Mouse (Mus musculus): ENCODE results near the gene Slc25a4. TPM values are rescaled to one million over a fixed set of nuclear protein-coding genes. Genes with fewer than 3 reads are reported as not detected.

Slc25a4 gene
- total RNA-seq, 2 experiments from 2014 or later = 12.9 to 15.1 TPM

GRCm38 (mm10) chr8:46208354-46208753 lies 2.7 kb downstream of the Slc25a4 start:
- no peak for ATAC-seq (replicated peaks; ENCODE audit: low FRiP score, poor library complexity, severe bottlenecking)

DNA sequence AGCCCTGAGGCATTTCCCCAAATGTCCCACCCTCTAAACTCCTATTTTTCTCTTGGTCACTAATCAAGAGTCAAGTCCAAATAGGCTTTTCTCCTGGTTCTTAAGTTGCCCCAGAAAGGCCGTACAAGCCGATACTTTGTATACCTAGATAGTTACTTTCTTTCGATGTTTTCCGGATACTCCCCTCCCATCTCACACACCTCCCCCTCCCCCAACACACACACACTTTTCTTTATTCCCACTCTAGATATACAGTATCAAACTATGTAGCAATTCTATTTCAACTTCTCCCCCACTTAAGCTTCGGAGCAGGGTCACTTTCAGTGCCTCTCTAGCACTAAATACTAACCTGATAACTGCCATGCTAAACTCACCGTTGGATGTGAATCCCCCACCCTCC lies 5.0 kb downstream of the Slc25a4 start:
- ATAC-seq (replicated peaks; ENCODE audit: low FRiP score, poor library complexity, severe bottlenecking) = no peak

DNA sequence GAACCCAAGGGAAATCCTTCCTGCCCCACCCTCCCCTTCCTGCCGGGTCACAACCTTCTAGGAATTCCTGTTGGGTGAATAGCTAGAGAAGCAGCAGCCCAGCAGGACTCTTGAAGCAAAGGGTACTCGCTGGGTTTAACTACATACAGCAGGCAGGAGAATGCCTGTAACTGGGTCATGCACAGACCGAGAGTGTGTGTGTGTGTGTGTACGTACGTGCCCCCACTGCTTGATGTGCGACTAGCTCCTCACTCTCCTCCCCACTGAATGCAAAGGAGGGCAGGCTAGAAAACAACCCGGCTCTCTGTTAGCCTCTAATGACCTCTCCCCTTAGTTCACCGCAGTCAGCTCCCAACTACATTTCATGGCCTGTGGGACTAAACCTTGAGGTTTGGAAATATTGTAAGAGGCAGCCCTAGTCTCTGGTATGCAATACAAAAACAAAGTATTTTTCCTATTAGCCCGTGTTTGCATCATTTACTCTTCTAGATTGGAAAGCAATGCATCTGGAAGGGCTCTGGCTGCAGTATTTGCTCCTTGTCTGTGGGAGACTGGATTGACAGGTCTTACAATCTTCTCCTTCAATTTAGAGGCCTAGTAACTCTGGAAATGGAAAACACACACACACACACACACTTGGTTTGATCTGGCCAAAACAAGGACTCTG lies 6.0 kb downstream of the Slc25a4 start:
- ATAC-seq (replicated peaks; ENCODE audit: low FRiP score, poor library complexity, severe bottlenecking) = no peak

GRCm38 (mm10) chr8:46204301-46204700 lies 6.8 kb downstream of the Slc25a4 start:
- no peak for ATAC-seq (replicated peaks; ENCODE audit: low FRiP score, poor library complexity, severe bottlenecking)

DNA sequence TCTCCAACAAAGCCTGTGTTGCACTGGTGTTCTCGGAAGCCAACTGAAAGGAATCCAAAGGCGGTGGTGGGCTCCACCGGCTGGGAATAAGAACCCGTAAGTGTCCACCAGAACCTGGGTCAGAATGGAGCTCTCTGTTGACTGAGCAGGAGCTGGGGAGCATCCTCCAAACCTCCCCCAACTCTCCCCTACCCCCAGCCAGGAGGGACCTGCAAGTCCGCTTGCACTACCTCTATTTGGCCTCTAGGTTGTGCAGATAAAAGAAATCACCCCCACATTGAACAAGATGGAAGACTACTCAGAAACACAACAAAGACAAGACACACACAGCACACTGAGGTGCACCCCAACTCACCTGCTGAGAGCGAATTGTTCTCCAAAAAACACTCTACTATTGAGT lies 8.7 kb downstream of the Slc25a4 start:
- no peak for ATAC-seq (replicated peaks; ENCODE audit: low FRiP score, poor library complexity, severe bottlenecking)

DNA sequence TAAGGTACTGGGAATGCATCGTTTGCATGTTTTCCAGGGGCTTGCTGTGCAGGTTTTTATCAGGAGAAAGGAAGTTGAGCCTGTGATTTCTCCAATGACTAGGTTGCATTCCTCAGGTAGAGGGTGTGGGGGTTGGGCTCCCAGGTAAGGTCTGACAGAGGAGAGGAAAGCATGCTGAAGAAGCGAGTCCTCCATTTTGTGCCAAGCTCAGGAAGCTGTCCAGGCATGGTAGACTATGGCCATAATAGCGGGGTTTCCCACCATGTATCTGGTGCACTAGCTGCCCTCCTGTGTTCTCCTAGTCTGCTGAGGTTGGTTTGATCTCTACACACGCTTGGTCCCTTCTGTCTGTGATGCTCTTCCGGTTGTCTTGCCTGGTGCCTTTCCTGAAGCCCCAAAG lies 13.4 kb downstream of the Slc25a4 start:
- no peak for ATAC-seq (replicated peaks; ENCODE audit: low FRiP score, poor library complexity, severe bottlenecking)

DNA sequence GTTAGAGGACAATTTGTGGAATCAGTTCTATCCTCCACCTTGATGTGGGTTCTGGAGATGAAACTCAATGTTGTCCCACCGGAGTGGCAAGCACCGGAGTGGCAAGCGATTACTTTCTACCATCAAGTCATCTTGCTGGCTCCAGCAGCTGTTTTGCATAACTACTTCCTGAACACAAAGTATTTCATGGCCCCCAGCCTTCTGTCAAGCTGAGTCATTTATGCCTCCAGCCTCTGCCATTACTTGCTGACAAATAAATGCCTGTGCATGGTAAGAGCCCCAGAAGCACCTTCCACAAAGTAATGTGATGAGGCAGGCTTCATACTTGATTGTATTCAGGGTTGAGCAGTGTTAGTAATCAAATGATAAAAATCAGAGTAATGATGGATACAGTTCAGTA lies 14.2 kb downstream of the Slc25a4 start:
- ATAC-seq (replicated peaks; ENCODE audit: low FRiP score, poor library complexity, severe bottlenecking) = no peak

DNA sequence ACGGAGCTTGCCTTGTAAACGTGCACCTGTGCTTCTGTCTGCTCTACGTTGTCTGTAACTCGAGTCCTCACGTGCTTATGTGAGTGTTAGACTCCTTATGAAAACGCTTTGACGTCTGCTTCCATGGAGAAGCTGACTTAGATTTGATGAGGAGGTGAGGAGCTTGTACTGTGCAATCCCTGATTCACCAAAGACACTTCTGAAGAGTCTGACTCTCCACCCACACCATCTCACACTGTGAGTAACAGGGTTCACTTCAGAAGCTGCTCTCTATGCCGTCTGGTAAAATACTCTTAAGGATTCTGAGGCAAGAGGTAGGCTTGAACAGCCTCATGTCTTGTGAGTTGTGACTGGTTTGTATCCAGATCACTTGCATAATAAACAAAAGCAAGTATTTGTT lies 18.0 kb downstream of the Slc25a4 start:
- no peak for ATAC-seq (replicated peaks; ENCODE audit: low FRiP score, poor library complexity, severe bottlenecking)

GRCm38 (mm10) chr8:46185361-46185760 lies 25.7 kb downstream of the Slc25a4 start:
- ATAC-seq (replicated peaks; ENCODE audit: low FRiP score, poor library complexity, severe bottlenecking) = no peak

DNA sequence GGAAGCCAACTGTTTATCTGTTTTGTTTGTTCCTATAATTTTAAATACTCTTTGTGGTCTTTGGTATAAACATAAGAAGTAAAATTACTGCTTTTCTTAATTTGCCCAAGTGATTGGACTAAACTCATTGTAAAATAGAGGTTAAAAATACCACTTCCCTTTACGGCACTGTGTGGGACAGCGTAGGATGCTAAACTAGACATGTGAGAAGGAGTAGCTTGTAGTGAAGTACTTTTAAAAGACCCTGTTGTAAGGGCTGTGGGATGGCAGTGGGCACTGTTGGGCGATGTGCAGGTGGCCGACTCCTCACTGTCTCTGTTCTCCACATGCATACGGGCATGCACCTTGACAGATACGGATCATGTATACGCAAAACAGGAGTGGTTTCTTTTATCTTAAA lies 30.9 kb downstream of the Slc25a4 start:
- ATAC-seq (replicated peaks; ENCODE audit: low FRiP score, poor library complexity, severe bottlenecking) = no peak

- no peak for ATAC-seq (replicated peaks; ENCODE audit: low FRiP score, poor library complexity, severe bottlenecking)
Measured at GRCm38 (mm10) chr8:46173651-46174050, 37.4 kb downstream of the Slc25a4 start.

DNA sequence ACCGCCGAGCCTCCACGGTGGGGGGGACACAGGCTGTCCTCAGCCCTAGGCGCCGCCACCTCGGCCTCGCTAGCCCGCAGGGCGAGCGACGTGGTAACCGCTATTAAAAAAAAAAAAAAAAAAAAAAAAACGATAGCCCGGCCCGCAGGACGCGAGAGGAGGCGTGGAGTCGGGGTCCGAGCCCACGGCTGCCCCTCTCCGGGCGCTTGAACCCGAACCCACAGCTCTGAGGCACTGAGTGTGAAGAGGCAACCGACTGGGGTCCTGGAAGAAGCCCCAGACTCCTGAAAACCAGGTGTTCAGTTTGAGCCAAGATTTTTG lies 47.3 kb downstream of the Slc25a4 start:
- ATAC-seq (replicated peaks; ENCODE audit: low FRiP score, poor library complexity, severe bottlenecking) = peak; percentile 23

DNA sequence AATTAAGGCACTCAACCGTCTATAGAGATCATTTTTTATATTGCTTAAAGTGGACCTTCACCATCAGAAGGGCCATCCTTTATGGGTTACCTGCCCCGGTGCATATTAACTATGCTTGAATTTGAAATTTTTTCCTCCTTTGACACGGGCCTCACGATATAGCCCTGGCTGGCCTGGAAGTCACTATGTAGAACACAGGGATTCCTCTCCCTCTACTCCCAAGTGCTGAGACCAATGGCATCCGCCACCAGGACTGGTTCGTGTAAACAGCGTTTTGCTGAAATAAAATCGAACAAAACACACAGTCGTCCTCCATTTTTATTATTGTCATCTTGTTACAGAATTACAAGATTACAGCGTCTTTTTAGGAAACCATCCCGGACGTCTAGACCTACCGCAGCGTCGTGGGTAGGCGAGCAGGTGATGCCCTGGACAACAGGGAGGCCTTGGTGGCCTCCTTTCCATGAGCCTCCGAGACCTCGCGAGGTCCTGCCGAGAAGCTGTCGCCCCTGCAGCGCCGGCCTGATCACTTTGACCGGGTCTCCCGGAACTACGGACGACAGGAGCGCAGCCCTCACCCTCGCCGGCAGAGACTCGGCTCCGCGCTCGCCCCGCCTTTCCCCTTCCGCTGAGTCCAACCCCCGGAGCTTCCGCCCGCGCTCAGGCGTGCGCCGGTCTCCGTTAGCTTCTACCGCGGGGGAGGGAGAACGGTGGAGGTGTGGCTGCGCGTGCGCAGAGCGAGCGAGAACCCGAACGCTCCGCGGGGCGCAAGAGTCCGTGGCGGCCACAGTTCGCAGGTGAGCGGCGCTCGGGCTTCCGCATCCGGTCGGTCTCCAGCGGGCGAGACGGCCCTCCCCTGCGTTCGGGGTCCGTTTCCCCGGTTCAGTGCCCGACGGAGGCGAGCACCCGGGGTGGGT lies 47.9 kb downstream of the Slc25a4 start:
- ATAC-seq (replicated peaks; ENCODE audit: low FRiP score, poor library complexity, severe bottlenecking) = peak; percentile 99

Other genes with a start within 250 kb of the Slc25a4 start
- not detected in 2 replicates for gene 1700029J07Rik, start 236.0 kb downstream of the Slc25a4 start, total RNA-seq (2015; ENCODE audit: low replicate concordance)
- gene 1700029J07Rik, start 236.0 kb downstream of the Slc25a4 start, total RNA-seq (2017; ENCODE audit: low replicate concordance) = 0.94 TPM in 1 of 2 replicates, not detected in the other
- gene Ufsp2, start 235.8 kb downstream of the Slc25a4 start, total RNA-seq (2015; ENCODE audit: low replicate concordance) = 25.4 and 30.9 TPM in 2 replicates
- 15.3 and 28.1 TPM in 2 replicates for gene Ufsp2, start 235.8 kb downstream of the Slc25a4 start, total RNA-seq (2017; ENCODE audit: low replicate concordance)
- not detected in 2 replicates for gene Lrp2bp, start 212.0 kb downstream of the Slc25a4 start, total RNA-seq (2015; ENCODE audit: low replicate concordance)
- gene Lrp2bp, start 212.0 kb downstream of the Slc25a4 start, total RNA-seq (2017; ENCODE audit: low replicate concordance) = not detected in 2 replicates
- 1.5 TPM in 1 of 2 replicates, not detected in the other for gene Ankrd37, start 205.6 kb downstream of the Slc25a4 start, total RNA-seq (2015; ENCODE audit: low replicate concordance)
- not detected in 2 replicates for gene Ankrd37, start 205.6 kb downstream of the Slc25a4 start, total RNA-seq (2017; ENCODE audit: low replicate concordance)
- gene Cfap97, start 59.5 kb downstream of the Slc25a4 start, total RNA-seq (2015; ENCODE audit: low replicate concordance) = 14.6 and 15.4 TPM in 2 replicates
- gene Cfap97, start 59.5 kb downstream of the Slc25a4 start, total RNA-seq (2017; ENCODE audit: low replicate concordance) = 5.0 and 5.3 TPM in 2 replicates
- gene Snx25, start 59.1 kb downstream of the Slc25a4 start, total RNA-seq (2015; ENCODE audit: low replicate concordance) = 6.9 and 8.4 TPM in 2 replicates
- 4.3 and 10.1 TPM in 2 replicates for gene Snx25, start 59.1 kb downstream of the Slc25a4 start, total RNA-seq (2017; ENCODE audit: low replicate concordance)
- not detected in 2 replicates for gene Helt, start 83.4 kb upstream of the Slc25a4 start, total RNA-seq (2015; ENCODE audit: low replicate concordance)
- gene Helt, start 83.4 kb upstream of the Slc25a4 start, total RNA-seq (2017; ENCODE audit: low replicate concordance) = not detected in 2 replicates